Mouse (Mus musculus) kidney, adult 9 months (tissue): ENCODE measurements around the gene Pard3.

Experiments used
- DNase-seq: peaks from one replicate; pipeline ENCODE4 v3.0.0; 2022

Pard3 gene

DNA sequence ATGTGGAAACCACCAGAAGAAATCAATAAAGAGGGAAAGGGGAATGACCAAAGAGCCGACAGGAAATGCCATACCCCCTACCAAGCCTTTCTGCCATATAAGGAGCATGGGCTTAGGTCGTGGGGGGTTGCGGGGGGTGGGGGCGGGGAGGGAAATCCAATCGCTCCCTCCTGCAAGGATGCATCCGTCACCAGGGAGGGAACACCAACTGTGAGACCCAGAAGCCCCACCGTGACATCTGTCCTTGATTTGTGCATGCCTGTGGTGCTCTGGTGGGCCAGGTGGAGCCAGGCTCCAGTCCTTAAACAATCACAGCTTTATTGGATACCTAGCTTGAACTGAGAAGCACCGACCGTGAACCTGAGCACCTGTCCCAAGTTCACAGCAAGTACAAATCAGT lies 24.7 kb downstream of the Pard3 start:
- no peak for DNase-seq

DNA sequence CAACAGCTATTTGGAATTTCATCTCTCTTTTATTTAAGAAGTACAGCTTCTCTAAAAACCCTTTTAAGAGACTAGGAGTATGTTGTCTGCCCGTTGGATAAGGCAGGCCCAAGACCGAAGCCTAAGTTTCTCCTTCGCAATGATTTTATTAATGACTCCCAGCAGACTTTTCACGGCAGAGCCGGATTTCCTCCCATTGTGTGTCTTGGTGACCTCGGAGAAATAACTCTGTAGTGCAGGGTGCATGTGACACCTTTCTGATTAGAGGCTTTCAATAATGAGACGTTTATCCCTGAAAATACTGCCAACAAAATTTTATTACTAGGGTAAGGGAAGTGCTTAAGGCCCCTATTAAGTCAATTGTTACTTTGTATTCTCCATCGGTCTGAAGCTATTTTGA lies 25.3 kb downstream of the Pard3 start:
- peak; percentile 37 for DNase-seq

DNA sequence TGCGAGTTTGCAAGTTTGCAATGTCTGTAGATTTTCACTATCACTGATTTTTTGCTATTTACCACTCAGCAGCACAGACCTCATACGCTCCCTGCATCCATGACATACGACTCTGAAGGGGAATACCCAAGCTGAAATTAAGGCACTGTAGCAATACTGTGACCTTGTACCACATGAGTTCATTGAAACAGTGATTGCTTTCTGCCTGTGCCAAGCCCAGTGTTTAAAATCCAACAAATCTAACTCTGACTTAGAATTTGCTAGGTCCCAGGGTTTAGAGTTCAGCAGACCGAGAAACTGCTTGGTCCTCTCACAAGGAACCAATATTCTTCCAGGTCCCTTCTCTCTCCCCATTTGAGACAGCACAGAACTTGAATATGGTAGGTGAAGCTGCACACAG lies 26.7 kb downstream of the Pard3 start:
- DNase-seq: peak; percentile 41

DNA sequence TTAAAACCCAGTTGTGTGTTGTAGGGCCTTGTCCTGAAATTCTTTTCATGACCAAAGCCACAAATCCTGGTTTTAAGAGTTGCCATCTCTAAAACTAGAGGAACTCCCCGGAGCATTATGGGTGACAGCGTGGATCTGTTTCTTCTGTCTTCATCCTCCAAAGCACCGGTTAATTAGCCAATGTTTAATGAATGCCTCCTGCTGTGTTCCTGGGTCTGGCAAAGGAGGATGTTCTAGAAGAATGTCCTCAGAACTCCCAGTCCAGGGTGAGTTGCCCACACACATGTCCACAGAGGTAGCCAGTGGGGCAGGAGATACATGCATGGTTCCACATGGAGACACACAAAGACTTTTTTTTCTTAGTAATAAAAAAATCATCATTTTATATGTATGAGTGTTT lies 28.2 kb downstream of the Pard3 start:
- peak; percentile 76 for DNase-seq

DNA sequence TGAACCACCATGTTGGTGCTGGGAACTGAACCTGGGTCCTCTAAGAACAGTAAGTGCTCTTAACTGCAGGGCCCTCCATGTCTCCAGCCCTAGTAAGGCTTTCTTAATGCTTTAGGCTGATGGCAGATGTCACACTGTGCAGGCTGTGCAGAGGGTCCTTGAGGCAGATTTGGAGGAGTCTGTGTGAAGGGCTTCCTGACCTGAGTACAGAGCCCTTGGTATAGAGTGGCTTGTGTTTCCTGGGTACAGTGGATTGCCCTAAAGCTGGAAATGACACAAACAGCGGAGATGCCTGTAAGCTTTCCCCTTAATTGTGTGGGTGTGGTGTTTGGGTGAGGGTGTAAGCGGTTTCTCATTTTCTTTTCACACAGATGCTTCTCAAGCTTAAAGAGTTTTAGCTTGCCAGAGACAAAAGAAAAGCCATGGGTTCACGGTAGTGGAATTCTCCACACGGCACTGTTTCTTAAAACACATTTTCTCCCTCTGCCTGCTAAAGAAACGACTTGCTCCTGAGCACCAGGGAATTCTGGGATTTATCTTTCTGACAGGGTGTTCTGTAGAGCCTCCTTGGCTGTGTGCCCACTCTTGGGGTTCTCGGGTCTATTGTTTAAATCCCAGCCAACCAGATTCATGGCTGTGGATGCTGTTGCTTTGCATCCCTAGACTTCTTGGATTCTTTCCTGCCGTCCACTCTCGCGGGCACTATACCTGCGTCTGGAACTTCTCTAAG lies 28.9 kb downstream of the Pard3 start:
- DNase-seq: no peak

DNA sequence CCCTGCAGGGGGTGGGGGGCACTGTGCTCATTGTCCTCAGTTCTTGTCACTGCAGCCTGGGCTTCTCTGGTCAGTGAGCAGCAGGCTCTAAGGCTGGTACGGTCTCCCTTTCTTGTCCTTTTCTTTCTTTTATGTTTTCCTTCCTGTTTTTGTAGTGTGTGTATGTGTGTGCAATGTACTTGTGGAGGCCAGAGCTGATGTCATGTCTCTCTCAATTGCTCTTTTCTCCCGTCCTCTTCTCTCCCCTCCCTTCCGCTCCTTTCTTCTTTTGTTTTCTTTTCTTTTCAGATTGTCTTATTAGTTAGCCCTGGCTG lies 29.4 kb downstream of the Pard3 start:
- no peak for DNase-seq

DNA sequence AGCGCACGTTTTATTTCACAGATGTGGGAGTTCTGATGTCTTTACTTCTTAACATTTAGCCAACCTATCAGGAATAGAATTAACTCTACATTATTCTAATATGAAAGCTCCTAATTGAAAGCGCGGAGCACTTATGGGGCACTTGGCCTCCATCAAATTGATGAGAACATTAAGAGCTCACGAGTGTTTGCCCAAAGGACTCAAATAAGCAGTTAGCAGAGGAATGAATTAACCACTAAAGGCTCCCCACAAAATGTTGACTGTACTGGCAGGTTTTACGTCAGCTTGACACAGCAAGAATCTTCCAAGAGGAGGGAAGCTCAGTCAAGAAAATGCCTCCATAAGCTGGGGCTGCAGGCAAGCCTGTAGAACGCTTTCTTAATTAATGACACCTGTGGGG lies 32.1 kb downstream of the Pard3 start:
- DNase-seq: no peak

DNA sequence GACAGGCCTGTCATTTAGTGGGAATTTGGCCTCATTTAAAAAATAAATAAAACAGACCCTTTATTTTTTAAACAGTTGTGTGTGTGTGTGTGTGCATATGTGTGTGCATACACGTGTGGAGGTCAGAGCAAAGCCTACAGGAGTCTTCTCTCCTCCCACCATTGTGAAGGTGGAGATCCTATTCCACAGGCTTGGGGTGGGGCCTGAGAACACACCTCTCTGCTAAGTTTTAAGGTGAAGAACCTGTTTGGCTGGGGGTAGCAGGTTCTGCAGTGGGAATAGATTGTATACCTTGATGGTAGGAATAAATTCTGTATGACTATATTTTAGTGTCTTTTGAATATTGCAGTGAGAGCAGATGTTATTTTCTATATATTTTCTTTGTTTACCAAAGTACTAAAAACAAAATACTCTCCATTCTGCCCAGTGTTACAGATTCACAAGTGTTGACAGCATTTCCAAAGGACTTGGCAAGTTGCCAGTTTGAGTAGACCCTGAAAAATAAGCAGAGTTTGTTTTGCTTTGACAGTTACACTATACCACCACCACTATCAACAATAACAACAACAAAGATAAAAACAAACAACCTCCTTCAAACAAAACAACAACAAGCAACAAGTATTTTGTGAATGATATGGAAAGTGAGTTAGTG lies 35.9 kb downstream of the Pard3 start:
- no peak for DNase-seq

DNA sequence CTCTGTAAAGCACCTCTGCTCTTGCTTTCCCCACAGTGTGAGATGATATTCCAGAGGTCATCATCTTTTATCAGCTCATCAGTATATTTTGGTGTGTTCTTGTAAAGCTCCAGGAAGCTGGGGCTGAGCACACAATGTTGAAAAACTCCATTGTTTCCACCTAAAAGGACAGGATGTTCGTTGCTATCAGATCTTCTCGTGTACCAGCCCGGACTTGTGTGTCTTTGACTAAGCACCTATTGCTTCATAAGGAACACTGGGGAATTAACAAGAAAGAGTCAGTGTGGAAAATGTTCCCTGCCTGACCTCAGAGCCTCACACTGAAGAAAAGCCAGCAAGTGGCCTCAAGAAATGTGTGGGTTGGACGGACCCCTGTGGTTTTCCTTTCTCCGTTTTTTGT lies 39.6 kb downstream of the Pard3 start:
- no peak for DNase-seq

DNA sequence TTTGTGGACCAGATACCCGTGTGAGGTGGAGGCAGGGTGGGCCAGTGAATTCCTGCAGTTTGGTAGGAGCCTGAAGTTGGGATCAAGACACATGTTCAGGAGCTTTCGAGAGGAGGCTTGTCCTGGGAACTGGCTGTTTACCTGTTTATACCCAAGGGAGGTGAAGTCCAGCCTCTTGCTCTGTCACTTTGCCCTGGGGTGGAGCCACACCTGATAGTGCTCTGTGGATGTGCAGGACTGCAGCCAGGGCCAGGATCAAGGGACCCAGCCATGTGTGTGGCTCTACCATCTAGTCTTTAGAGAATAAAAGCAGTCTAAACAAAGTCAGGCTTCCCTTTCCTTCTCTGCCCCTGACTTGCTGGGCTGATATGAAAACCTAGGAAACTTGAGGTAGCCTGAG lies 40.9 kb downstream of the Pard3 start:
- peak; percentile 58 for DNase-seq

DNA sequence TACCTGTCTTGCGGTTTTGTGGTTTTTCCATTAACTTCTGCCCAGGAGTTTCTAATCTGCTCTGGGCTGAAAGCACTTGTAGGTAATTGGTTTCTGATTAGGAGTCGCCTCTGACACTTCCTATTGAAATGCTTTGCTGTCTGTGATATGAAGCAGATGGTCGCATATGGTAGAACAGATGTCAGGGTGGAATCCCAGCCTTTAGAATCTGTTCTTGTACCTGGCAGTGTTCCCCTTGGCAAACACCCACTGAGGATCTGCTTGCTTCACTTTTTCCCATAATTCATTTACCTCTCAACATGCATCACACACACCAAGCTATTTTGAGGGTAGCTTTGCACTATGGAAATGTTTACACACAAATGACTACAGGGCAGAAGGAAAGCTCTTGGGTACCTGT lies 44.2 kb downstream of the Pard3 start:
- DNase-seq: no peak

DNA sequence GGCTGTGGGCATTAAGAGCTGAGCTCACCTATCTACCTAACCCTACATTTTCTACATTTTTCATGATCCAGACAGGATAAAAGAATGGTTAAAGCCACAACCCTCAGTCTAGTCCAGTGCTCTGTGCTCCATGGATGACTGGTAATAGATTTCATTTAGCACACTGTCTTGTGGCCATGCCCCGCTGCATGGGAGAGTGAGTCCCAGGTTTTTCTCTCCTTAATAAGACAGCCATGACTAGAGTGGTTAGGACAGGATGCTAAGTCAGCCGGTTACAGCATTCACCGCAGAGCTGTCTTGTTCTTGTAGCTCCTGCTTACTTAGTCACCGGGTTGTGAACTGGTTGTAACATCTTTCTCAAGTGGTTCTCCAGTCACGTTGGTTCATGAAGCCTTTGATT lies 49.5 kb downstream of the Pard3 start:
- no peak for DNase-seq

DNA sequence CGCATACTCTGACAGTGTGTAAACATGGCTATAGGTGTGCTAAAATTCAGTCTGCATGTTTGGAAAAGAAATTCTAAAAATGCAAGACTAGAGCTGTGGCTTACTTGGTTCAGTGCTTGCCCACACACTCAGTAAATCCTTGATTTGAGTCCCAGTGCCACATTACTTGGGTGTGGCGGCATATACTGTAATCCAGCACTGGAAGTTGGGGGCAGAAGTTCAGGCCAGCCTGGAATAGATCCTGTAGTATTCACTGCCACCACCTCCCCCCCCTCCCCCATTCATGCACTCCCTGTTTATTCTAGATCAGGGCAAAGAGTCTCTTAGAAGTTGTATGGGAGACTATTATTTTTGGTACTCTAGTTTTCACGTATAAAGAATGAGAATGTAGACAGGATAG lies 52.1 kb downstream of the Pard3 start:
- no peak for DNase-seq

DNA sequence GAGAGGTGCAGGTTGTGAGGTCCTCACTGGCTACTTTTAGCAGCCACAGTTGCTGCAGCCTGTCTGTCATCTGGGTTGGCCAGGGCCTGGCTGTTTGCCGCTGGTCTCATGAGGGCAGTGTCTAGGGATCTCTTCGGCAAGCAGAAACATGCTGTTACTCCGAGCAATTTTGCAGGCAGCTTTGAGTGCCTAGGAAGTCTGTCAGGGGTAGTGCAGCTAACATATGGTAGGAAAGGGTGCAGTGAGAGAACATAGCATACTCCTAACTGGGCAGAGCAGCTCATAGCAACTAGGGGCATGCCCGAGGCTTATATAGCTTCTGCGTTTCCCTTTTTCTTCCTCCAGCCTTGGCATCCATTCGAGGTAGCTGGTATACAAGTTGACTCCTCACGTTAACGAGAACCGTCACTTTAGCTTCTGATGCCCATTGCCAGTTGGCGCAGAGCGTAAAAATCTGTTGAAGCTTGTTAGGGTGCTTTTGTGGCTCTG lies 54.7 kb downstream of the Pard3 start:
- DNase-seq: no peak

DNA sequence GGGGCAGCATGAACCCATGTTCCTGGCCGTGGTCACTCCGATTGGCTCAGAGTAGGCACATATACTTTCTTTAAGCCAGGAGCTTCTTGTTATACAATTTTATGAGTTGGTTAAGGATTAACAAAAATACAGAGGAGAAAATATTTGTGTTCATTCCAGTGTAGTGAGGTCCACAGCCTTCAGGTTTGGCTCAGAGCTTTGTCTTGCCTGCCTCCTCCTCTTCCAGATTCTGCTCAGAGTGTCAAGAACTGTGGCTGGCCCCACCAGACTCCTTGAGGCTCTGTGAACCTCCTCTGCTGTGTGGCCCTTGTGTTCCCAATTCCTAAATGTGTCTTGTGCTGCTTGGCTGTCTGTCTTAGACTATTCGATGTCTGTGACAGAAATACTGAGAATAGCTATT lies 59.7 kb downstream of the Pard3 start:
- DNase-seq: peak; percentile 47

DNA sequence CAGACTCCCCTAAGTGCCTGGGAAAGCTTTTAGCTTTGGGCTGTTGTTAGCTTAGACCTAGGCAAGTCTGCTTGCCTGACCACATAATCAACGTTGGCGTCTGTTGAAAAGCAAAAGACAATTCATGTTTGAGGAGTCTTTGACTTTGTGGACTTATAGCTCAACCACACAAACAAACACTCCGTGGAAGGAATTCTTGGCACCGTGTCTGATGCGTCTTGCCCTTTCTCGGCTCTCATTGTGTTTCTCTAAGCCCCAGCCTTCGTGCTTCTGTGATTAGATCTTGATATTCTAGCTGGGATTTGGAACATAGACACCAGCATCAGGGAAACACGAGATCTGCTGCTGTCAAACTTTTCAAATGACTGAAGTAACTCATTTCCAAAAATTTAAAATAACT lies 61.1 kb downstream of the Pard3 start:
- no peak for DNase-seq

DNA sequence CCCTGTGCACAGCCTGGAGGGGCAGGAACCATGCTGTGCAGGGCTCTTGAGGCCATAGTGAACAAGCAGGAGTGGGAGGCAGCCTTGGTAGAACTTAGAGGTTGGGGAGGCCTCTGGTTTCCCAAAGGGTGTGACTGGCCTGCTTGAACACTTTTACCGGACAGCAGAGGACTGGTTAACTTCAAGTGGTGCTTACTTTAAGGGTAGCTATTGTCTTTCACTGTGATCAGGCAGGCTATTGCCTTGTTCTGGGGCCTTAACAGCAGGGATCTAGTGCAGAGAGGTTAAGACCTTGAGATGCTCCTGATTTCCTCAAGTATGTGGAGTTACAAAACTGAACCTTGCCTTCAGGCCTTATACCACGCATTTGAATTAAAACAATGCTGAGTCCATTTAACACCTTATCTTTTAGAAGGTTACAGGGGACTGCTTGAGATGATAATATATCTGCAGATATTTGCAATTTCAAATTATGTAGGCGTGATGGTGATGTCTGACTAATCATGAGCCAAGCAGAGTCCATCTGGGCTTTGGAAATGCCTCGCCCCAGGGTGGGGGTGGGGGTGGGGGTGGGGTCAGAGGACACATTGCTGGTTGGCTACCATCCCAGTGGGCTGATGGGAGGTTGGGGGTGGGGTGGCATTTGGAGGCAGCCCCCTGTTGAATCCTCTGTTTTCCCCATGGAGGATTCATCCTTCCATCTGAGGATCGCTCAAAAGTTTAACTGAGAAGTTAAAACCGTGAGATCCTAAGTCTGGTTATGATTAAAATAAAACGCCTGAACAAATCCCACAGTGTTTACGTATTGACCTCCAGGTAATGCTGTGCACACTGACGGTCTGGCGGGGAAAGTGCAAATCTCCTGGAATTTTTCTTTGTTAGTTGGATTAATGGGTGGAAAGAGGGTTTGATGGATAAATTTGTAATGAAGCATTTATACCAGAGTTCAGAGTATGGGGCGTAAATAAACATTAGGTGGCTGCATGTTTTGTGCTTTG lies 62.3 kb downstream of the Pard3 start:
- DNase-seq: no peak

DNA sequence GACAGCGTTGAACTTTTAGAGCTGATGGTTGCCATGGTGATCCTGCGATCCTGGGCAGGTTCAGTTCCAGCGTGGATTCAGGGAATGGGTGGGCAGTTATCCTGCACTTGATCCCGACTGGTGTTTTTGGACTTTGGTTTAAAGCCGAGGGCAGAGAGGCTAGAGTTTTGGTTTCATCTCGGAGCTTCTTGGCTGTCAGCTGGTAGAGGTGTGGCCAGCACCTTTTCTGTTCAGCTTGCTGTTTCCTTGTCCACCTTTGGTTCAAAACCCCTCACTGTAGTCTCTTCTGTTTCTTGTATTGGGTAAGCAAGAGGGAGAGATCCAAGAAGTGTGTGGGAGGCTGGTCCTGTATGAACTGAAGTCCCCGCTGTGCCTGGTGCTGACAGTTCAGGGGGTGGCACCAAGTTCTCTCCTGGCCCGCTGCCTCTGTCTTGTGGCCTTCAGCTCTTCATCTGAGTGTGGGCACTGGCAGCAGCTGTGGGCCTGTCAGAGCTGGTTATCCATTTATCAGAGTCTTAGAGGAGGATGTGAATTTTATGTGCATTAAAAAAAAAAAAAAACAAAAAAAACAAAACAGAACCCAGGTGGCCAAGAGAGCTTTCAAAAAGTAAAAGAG lies 65.2 kb downstream of the Pard3 start:
- peak; percentile 83 for DNase-seq

DNA sequence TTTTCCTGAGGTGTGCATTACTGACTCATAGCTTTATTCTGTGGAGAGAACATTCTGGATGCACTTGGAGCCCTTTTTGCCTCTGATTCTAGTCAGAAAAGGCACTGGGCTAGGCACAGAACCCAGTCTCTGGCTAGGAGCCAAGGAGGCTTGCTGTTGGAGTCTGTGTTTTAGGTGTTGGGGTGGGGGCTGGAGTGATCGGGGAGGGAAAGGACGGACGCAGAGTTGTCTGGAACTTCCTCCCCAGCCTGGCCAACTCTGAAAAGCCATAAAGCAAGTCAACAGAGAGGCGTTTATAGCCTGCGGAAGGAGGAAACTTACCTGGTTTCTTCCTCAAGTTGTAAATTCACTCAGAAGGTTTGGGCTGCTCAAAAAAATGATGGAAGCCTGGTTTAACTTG lies 70.6 kb downstream of the Pard3 start:
- DNase-seq: no peak

DNA sequence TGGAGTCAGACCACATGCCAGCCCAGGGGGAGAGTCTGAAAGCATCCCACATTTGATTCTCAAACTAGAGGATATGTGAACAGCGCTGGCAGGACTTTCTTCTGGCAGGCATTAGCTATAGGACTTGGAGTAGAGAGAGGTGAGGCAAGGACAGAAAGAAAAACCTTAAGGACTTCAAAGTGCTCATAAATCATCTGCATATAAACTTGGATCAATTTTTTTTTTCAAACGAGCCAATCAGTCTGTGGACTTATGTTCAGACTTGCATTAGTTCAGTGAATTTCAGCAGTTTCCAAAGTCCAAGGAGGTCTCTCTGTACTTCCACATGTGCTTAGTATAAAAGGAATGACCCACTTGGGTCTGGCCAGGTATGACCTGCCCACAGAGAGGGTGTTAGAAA lies 72.5 kb downstream of the Pard3 start:
- no peak for DNase-seq

DNA sequence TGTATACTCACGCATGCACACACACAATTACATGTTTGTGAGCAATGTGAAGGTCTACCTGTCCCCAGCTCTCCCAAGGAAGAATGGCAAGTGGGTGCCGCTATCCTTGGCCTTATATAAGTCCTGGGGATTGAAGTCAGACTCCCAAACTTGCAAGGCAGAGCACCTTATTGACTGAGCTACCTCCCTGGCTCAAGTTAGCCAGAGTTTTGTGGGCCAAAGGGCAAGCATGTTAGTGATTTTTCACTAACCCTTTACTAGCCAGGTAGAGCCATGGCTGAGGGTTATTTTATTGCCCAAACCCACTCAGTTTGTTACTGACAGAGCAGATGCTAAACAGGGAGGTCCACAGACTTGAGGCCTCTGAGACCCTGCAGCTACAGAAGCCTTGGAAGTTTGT lies 73.1 kb downstream of the Pard3 start:
- DNase-seq: peak; percentile 64

DNA sequence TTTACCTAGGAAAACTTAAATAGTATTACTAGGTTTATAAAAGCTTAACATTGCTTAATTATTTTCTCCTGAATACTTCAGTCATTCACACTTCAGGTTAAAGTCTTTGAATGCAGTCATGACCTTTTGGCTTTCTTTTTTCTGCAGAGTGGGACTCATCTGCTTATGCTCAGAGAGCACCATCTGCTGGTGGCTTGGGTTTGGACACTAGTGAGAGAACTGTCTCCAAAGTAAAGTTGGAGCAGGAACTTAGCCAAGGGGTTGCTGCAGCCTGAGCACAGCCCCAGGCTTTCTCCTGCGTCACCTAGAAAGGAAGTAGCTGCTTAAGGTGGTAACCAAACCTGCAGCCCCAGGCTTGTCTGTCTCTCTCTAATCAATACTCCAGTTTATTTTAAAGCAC lies 75.5 kb downstream of the Pard3 start:
- peak; percentile 93 for DNase-seq

DNA sequence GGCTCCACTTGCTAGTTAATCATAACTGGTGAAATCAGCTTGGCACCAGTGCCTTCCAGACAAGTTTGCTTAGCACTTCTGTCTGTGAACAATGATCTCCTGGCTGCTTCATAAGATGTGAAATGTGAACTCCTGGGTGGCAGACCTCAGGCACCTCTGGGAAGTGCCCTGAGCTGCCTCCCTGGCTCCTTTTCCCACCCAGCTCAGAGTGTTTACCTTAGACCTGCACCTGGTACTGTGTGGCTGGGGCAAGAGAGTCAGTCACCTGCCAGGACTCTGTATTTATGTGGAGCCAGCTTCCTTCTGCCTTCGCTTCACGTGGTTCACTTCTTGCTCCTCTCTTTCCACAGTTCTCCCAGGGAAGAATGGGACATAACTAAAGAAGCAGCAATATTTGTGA lies 77.3 kb downstream of the Pard3 start:
- no peak for DNase-seq
